Mouse (Mus musculus): ENCODE measurements at regions not wholly inside any gene's neighbourhood (a gene's known extent, or its start where the extent isn't known, plus 50 kb on each side); places are given as distances from the start of the nearest gene placed in this dataset.

DNA sequence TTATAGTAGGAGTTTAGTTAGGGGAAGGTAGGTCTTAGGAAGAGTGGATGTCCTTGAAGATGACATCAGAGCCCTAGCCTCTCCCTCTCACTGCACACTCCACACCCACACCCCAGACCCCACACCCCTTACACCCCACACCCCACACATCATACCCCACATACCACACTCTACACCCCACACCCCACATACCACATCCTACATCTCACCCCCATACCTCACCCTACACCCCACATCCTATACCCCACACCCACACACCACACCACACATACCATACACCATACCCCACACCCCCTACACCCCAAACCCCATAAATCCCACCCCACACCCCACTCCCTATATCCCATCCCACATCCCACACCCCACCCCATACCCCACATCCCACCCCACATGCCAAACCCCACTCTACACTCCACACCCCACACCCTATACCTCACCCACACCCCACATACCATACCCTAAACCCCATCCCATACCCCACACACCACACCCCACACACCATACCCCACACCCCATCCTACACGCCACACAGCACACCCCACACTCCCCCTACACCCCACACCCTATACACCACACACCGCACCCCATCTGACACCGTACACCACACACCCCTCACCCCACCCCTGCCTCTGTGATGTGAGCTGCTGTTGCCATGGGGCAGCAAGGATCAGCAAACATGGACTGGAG is 323.7 kb upstream of the G2e3 start:
- ATAC-seq, result peak; percentile 44; the same call in 1 of the 2 replicates
- H3K27ac ChIP-seq (ENCODE audit: low read length), result no peak overlapping the region
- no peak overlapping the region for H3K4me2 ChIP-seq (ENCODE audit: low read length)
- H3K4me1 ChIP-seq (ENCODE audit: control insufficient read depth, insufficient read depth, low read length), result peaks cover 8% of the 10 kb centered on the region
- H3K4me3 ChIP-seq (ENCODE audit: low read depth, low read length), result no peak overlapping the region
- WGBS, result 91% methylated on average over 3 of the region's 3 CpGs
- no peaks in the 10 kb centered on the region for H3K9me3 ChIP-seq (replicated peaks; ENCODE audit: control insufficient read depth, low read length, poor library complexity, severe bottlenecking)
- no peak overlapping the region for H3K9ac ChIP-seq (ENCODE audit: low read depth, low read length)
- H3K36me3 ChIP-seq (ENCODE audit: control insufficient read depth, insufficient read depth, low read length), result no peaks in the 10 kb centered on the region
- no peaks in the 10 kb centered on the region for H3K27me3 ChIP-seq (ENCODE audit: control insufficient read depth, insufficient read depth, low read depth, low read length)

- Histone ChIP-seq H3K9me3 (replicated peaks; ENCODE audit: control insufficient read depth, low read length, poor library complexity, severe bottlenecking) (no peaks in the 10 kb centered on the region), H3K27me3 (ENCODE audit: control insufficient read depth, insufficient read depth, low read depth, low read length) (no peaks in the 10 kb centered on the region), H3K4me1 (ENCODE audit: control insufficient read depth, insufficient read depth, low read length) (no peaks in the 10 kb centered on the region), H3K9ac (ENCODE audit: low read depth, low read length) (no peak overlapping the region), H3K36me3 (ENCODE audit: control insufficient read depth, insufficient read depth, low read length) (no peaks in the 10 kb centered on the region), H3K4me3 (ENCODE audit: low read depth, low read length) (no peak overlapping the region), H3K27ac (ENCODE audit: low read length) (no peak overlapping the region), H3K4me2 (ENCODE audit: low read length) (no peak overlapping the region)
- WGBS, result 77% methylated on average over 5 of the region's 5 CpGs
- ATAC-seq, result no peak
These were observed 329.7 kb upstream of the G2e3 start for GRCm38 (mm10) chr12:51018185-51018584.

GRCm38 (mm10) chr12:51016081-51016480 is 331.8 kb upstream of the G2e3 start:
- Histone ChIP-seq H3K27me3 (ENCODE audit: control insufficient read depth, insufficient read depth, low read depth, low read length) (no peaks in the 10 kb centered on the region), H3K4me1 (ENCODE audit: control insufficient read depth, insufficient read depth, low read length) (no peaks in the 10 kb centered on the region), H3K9ac (ENCODE audit: low read depth, low read length) (no peak overlapping the region), H3K4me2 (ENCODE audit: low read length) (no peak overlapping the region), H3K9me3 (replicated peaks; ENCODE audit: control insufficient read depth, low read length, poor library complexity, severe bottlenecking) (no peaks in the 10 kb centered on the region), H3K27ac (ENCODE audit: low read length) (no peak overlapping the region), H3K4me3 (ENCODE audit: low read depth, low read length) (no peak overlapping the region), H3K36me3 (ENCODE audit: control insufficient read depth, insufficient read depth, low read length) (no peaks in the 10 kb centered on the region)
- WGBS, result 93% methylated on average over 6 of the region's 6 CpGs
- no peak for ATAC-seq

GRCm38 (mm10) chr12:51009644-51010043 is 338.2 kb upstream of the G2e3 start:
- Histone ChIP-seq H3K9ac (ENCODE audit: low read depth, low read length) (no peak overlapping the region), H3K9me3 (replicated peaks; ENCODE audit: control insufficient read depth, low read length, poor library complexity, severe bottlenecking) (no peaks in the 10 kb centered on the region; the same call in 1 of the 2 replicates), H3K4me1 (ENCODE audit: control insufficient read depth, insufficient read depth, low read length) (no peaks in the 10 kb centered on the region), H3K36me3 (ENCODE audit: control insufficient read depth, insufficient read depth, low read length) (no peaks in the 10 kb centered on the region; the same call in 1 of the 2 replicates), H3K27ac (ENCODE audit: low read length) (no peak overlapping the region), H3K27me3 (ENCODE audit: control insufficient read depth, insufficient read depth, low read depth, low read length) (peaks cover 9% of the 10 kb centered on the region), H3K4me3 (ENCODE audit: low read depth, low read length) (no peak overlapping the region), H3K4me2 (ENCODE audit: low read length) (no peak overlapping the region)
- no peak for ATAC-seq
- 64% methylated on average over 4 of the region's 4 CpGs for WGBS

DNA sequence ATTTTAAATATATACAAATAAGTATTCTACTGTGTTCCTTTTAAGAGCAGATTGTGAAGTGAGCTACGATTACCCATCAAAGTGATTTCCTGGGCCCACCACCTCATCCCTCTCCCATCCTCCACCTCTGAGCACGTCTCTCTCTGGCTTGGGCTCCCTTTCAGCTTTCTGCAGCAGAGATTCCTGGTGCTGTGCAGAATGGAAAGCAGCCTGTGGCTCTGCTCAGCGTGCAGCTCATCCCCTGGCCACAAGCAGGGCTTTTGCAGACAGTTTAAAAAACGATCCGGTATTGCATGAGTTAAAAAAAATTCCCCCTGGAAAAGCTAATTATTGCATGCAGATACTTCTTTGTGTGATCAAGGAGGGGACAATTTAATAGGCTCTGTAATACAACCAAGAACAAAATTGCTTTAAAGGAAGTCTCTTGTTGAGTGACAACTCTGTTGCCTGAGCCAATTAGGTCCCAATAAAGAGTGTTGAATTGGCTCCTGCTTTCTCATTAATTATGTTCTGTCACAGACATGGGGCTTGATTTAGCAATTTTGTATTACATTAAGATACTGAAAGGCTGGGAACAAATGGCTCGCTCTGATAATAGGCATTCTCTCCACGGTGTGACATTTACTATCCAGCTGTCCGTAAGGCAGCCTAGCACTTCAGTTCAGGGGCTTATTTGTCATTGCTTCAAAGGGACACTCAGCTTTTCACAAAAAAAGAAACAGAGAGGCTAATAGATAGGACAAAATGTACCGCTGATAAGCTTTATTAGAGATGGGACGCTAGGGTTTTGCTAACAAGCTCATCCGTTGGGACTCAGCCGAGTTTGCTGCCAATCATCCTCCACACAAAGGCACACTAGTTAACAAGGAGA is 345.9 kb upstream of the G2e3 start:
- Histone ChIP-seq H3K36me3 (ENCODE audit: control insufficient read depth, insufficient read depth, low read length) (no peaks in the 10 kb centered on the region), H3K9me3 (replicated peaks; ENCODE audit: control insufficient read depth, low read length, poor library complexity, severe bottlenecking) (no peaks in the 10 kb centered on the region; the same call in 1 of the 2 replicates), H3K4me2 (ENCODE audit: low read length) (peak overlapping the region; percentile 33), H3K4me3 (ENCODE audit: low read depth, low read length) (peak overlapping the region; percentile 5), H3K27ac (ENCODE audit: low read length) (peak overlapping the region; percentile 72), H3K9ac (ENCODE audit: low read depth, low read length) (peak overlapping the region; percentile 38; the same call in 1 of the 2 replicates), H3K4me1 (ENCODE audit: control insufficient read depth, insufficient read depth, low read length) (peaks cover 30% of the 10 kb centered on the region), H3K27me3 (ENCODE audit: control insufficient read depth, insufficient read depth, low read depth, low read length) (peaks cover 7% of the 10 kb centered on the region)
- WGBS, result 2% methylated on average over 12 of the region's 12 CpGs
- ATAC-seq, result peak; percentile 85

DNA sequence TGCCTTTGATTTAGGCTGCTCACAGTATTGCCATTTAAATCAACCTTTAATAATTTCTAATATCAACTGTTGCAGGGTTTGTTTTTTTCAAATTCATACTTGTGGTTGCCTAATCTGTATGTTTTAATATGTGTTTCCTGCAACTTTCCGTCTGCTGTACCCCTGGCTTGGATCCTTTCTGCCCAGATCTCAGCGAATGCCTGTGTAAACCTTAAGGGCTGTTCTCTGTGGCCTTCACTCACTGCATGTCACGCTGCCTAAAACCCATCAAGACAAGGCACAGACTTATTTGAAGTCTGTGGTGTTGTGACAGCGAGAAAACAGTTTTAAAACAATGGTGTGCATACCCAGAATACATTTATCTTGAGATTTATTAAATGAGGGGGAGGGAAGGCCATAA is 346.8 kb upstream of the G2e3 start:
- no peak for ATAC-seq
- Histone ChIP-seq H3K9me3 (replicated peaks; ENCODE audit: control insufficient read depth, low read length, poor library complexity, severe bottlenecking) (no peaks in the 10 kb centered on the region), H3K27me3 (ENCODE audit: control insufficient read depth, insufficient read depth, low read depth, low read length) (peaks cover 5% of the 10 kb centered on the region; the same call in 1 of the 2 replicates), H3K9ac (ENCODE audit: low read depth, low read length) (no peak overlapping the region), H3K36me3 (ENCODE audit: control insufficient read depth, insufficient read depth, low read length) (no peaks in the 10 kb centered on the region), H3K4me3 (ENCODE audit: low read depth, low read length) (no peak overlapping the region), H3K4me2 (ENCODE audit: low read length) (peak overlapping the region; percentile 33), H3K4me1 (ENCODE audit: control insufficient read depth, insufficient read depth, low read length) (peaks cover 30% of the 10 kb centered on the region), H3K27ac (ENCODE audit: low read length) (peak overlapping the region; percentile 72)
- WGBS, result 37% methylated on average over 4 of the region's 4 CpGs

DNA sequence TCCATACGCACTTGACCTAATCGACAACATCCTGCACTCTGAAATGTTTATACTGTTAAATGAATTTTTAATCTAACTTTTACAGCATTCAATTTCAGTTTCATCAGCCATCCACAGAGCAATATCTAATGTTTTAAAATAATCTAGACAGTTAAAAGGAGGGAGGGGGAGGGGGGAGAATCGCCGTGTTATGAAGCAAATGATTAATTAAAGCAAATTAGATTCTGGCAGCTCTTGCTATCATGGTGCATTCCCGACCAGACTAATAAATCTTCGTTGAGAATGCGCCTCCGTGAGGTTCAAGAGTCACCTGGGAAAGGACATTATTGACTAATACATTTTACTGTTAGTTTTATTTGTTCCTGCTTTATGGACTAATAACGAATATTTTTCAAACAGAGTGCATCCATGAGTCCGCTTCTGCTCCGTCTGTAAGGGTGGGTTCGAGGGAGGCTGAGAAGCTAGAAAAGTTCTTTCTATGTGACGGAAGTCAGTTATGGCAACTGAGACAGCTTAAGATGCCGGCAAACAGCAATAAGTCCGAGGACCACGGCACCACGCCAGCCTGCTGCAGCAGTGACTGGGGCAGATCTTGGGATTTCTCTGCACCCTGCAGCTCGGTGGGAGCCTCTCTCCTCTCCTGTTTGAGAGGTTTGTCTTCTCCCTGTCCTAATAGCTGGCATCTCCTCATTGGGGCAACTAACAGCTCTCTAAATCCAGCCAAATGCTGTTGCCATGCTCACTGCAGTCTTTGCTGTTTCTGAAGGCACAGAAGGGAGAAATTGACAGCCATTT is 347.4 kb upstream of the G2e3 start:
- H3K27me3 ChIP-seq (ENCODE audit: control insufficient read depth, insufficient read depth, low read depth, low read length), result peaks cover 4% of the 10 kb centered on the region; the same call in 1 of the 2 replicates
- peaks cover 30% of the 10 kb centered on the region for H3K4me1 ChIP-seq (ENCODE audit: control insufficient read depth, insufficient read depth, low read length)
- H3K9me3 ChIP-seq (replicated peaks; ENCODE audit: control insufficient read depth, low read length, poor library complexity, severe bottlenecking), result no peaks in the 10 kb centered on the region
- no peak overlapping the region for H3K4me3 ChIP-seq (ENCODE audit: low read depth, low read length)
- H3K9ac ChIP-seq (ENCODE audit: low read depth, low read length), result no peak overlapping the region; the same call in 1 of the 2 replicates
- peak overlapping the region; percentile 4; the same call in 1 of the 2 replicates for H3K4me2 ChIP-seq (ENCODE audit: low read length)
- WGBS, result 63% methylated on average over 18 of the region's 18 CpGs
- no peaks in the 10 kb centered on the region for H3K36me3 ChIP-seq (ENCODE audit: control insufficient read depth, insufficient read depth, low read length)
- H3K27ac ChIP-seq (ENCODE audit: low read length), result peak overlapping the region; percentile 72
- ATAC-seq, result no peak

- 30% methylated on average over 20 of the region's 20 CpGs for WGBS
- no peak overlapping the region for H3K4me3 ChIP-seq (ENCODE audit: low read depth, low read length)
- H3K27me3 ChIP-seq (ENCODE audit: control insufficient read depth, insufficient read depth, low read depth, low read length), result no peaks in the 10 kb centered on the region
- no peaks in the 10 kb centered on the region for H3K9me3 ChIP-seq (replicated peaks; ENCODE audit: control insufficient read depth, low read length, poor library complexity, severe bottlenecking)
- peaks cover 30% of the 10 kb centered on the region for H3K4me1 ChIP-seq (ENCODE audit: control insufficient read depth, insufficient read depth, low read length)
- 0 out of 2 replicates have a peak overlapping the region, but pooled peaks have one; percentile 3 for H3K9ac ChIP-seq (ENCODE audit: low read depth, low read length)
- H3K4me2 ChIP-seq (ENCODE audit: low read length), result no peak overlapping the region
- peak; percentile 82 for ATAC-seq
- no peaks in the 10 kb centered on the region for H3K36me3 ChIP-seq (ENCODE audit: control insufficient read depth, insufficient read depth, low read length)
- H3K27ac ChIP-seq (ENCODE audit: low read length), result peak overlapping the region; percentile 47; the same call in 1 of the 2 replicates
These were observed 348.3 kb upstream of the G2e3 start for GRCm38 (mm10) chr12:50999295-51000237.
